Mouse (Mus musculus) midbrain, embryonic 16.5 days (tissue): Measurements from ENCODE around the gene Plxna1. TPM values are rescaled to one million over a fixed set of nuclear protein-coding genes. Genes with fewer than 3 reads are reported as not detected.

ENCODE experiments used
- ATAC-seq: fragments of 200-750 bp; cut with Nextera tagmentation; 2 replicates; pipeline ENCODE4 v1.8.0; 2017; ENCODE audit warnings: moderate TSS enrichment
- H3K27ac ChIP-seq: fragments of 300-500 bp; sonication (generic); 2 replicates; pipeline ENCODE4 v1.5.1; 2014; ENCODE audit warnings: mild to moderate bottlenecking, low read length, mixed read lengths
- H3K27me3 ChIP-seq: fragments of 300-500 bp; sonication (generic); 2 replicates; pipeline ENCODE4 v1.6.1; 2014; ENCODE audit warnings: low read depth, low read length, mixed read lengths; ENCODE audit not compliant: control insufficient read depth, insufficient read depth
- H3K36me3 ChIP-seq: fragments of 300-500 bp; sonication (generic); 2 replicates; pipeline ENCODE4 v1.6.1; 2014; ENCODE audit warnings: mild to moderate bottlenecking, low read length, moderate library complexity, mixed read lengths; ENCODE audit not compliant: control insufficient read depth, insufficient read depth
- H3K4me1 ChIP-seq: fragments of 300-500 bp; sonication (generic); 2 replicates; pipeline ENCODE4 v1.6.1; 2014; ENCODE audit warnings: mild to moderate bottlenecking, low read length, mixed read lengths; ENCODE audit not compliant: control insufficient read depth, insufficient read depth
- H3K4me2 ChIP-seq: fragments of 300-500 bp; sonication (generic); 2 replicates; pipeline ENCODE4 v1.6.1; 2014; ENCODE audit warnings: mild to moderate bottlenecking, low read length, mixed read lengths
- H3K4me3 ChIP-seq: fragments of 300-500 bp; sonication (generic); 2 replicates; pipeline ENCODE4 v1.5.1; 2014; ENCODE audit warnings: low read depth, mild to moderate bottlenecking, low read length, moderate library complexity, mixed read lengths
- H3K9ac ChIP-seq: fragments of 300-500 bp; sonication (generic); 2 replicates; pipeline ENCODE4 v1.6.1; 2014; ENCODE audit warnings: low read depth, low read length, mixed read lengths
- H3K9me3 ChIP-seq: fragments of 300-500 bp; sonication (generic); replicated peaks from 2 replicates; pipeline ENCODE4 v1.6.1; 2014; ENCODE audit warnings: mild to moderate bottlenecking, low read length, mixed read lengths; ENCODE audit not compliant: control insufficient read depth, poor library complexity, severe bottlenecking
- WGBS: fragments of 180-500 bp; shearing (Covaris S2); extraction: QIAGEN DNeasy Blood & Tissue Kit; methylation state at CpG from one replicate; pipeline ENCODE4 v1.1.7; 2014; 5-methylcytosine and 5-hydroxymethylcytosine counted together
- polyA plus RNA-seq: library from polyadenylated mRNA; unstranded; fragments of >200 nt; fragmentation: Nextera tagmentation; extraction: Ambion mirVana; gene quantifications from 2 replicates; pipeline ENCODE4 v1.2.1, GENCODE M21; 2015

The Plxna1 gene
- polyA plus RNA-seq, 1 experiment from 2014 or later: 64.0 TPM

GRCm38 (mm10) chr6:89299818-89300217 is 62.6 kb downstream of the Plxna1 start:
- Histone ChIP-seq H3K9ac (no peak overlapping the region), H3K4me3 (no peak overlapping the region), H3K27ac (no peak overlapping the region), H3K36me3 (no peaks in the 10 kb centered on the region), H3K9me3 (no peaks in the 10 kb centered on the region), H3K4me2 (no peak overlapping the region), H3K4me1 (peaks cover 12% of the 10 kb centered on the region), H3K27me3 (no peaks in the 10 kb centered on the region)
- no peak for ATAC-seq
- WGBS: 80% methylated on average over 9 of the region's 9 CpGs

GRCm38 (mm10) chr6:89296909-89297695 is 65.3 kb downstream of the Plxna1 start:
- Histone ChIP-seq H3K4me2 (no peak overlapping the region), H3K4me3 (no peak overlapping the region), H3K9me3 (no peaks in the 10 kb centered on the region), H3K27ac (no peak overlapping the region), H3K9ac (no peak overlapping the region), H3K36me3 (no peaks in the 10 kb centered on the region), H3K27me3 (no peaks in the 10 kb centered on the region), H3K4me1 (no peaks in the 10 kb centered on the region)
- 27% methylated on average over 15 of the region's 15 CpGs for WGBS
- no peak for ATAC-seq

DNA sequence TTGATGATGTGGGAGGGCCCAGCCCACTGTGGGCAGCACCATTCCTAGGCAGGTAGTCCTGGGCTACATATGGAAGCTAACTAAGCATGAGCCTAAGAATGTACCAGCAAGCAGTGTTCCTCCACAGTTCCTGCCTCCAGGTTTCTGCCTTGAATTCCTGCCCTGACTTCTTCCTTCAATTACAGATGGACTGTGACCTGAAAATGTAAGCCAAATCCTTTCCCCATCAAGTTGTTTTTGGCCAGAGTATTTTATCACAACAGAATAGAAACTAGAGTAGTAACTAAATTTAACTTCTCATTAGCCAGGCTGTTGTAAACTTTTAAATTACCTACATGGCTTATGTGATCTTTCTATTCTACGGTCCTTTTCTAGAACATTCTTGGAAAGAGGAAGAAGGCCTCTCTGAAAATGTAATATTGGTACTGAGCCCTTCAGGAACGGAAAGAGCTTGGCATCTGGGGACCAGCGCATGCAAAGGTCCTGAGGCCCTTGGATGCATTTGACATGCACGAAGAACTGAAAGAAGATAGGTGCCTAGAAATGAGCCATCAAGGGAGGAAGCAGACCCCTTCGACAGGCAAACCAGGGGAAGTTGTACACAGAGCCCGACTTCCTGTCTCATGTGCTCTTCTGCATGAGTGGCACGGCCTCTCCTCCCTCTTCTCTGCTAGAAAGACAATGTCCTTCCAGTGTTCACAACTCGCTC is 66.3 kb downstream of the Plxna1 start:
- no peak overlapping the region for H3K9ac ChIP-seq
- no peak for ATAC-seq
- H3K4me3 ChIP-seq: no peak overlapping the region
- H3K27ac ChIP-seq: no peak overlapping the region
- H3K9me3 ChIP-seq: no peaks in the 10 kb centered on the region
- peaks cover 6% of the 10 kb centered on the region; the same call in 1 of the 2 replicates for H3K4me1 ChIP-seq
- no peaks in the 10 kb centered on the region for H3K36me3 ChIP-seq
- 91% methylated on average over 8 of the region's 8 CpGs for WGBS
- H3K4me2 ChIP-seq: no peak overlapping the region
- no peaks in the 10 kb centered on the region for H3K27me3 ChIP-seq

DNA sequence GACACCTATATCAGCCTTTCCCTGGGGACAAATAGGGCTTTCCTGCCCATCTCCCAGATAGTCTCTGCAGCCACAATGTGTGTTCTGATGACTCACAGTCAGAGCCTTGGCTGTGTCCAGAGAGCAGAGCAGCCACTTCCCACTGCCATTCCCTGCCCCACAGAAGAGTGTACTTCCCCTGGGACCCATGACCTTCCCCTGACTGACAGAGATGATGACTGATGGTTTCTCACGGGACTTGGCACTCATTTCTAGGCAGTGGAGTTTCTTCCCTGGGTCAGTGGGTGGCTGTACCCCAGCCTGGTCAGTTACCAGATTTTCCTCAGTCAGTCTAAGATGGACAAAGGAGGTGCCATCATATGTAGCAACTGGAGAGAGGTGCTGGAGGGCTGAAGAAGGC is 67.8 kb downstream of the Plxna1 start:
- Histone ChIP-seq H3K36me3 (no peaks in the 10 kb centered on the region), H3K4me3 (no peak overlapping the region), H3K27ac (no peak overlapping the region), H3K4me2 (no peak overlapping the region), H3K4me1 (peaks cover 7% of the 10 kb centered on the region; the same call in 1 of the 2 replicates), H3K9ac (no peak overlapping the region), H3K9me3 (no peaks in the 10 kb centered on the region), H3K27me3 (no peaks in the 10 kb centered on the region)
- ATAC-seq: no peak
- WGBS: 72% methylated on average over 1 of the region's 1 CpGs

- Histone ChIP-seq H3K27me3 (no peaks in the 10 kb centered on the region), H3K36me3 (no peaks in the 10 kb centered on the region), H3K4me2 (no peak overlapping the region), H3K4me3 (no peak overlapping the region), H3K9ac (no peak overlapping the region), H3K9me3 (no peaks in the 10 kb centered on the region), H3K27ac (no peak overlapping the region), H3K4me1 (peaks cover 9% of the 10 kb centered on the region; the same call in 1 of the 2 replicates)
- no peak for ATAC-seq
- WGBS: 8% methylated on average over 7 of the region's 7 CpGs
Observed at GRCm38 (mm10) chr6:89291494-89291893, 70.9 kb downstream of the Plxna1 start.

GRCm38 (mm10) chr6:89288156-89288555 is 74.3 kb downstream of the Plxna1 start:
- H3K27me3 ChIP-seq: no peaks in the 10 kb centered on the region
- no peaks in the 10 kb centered on the region for H3K9me3 ChIP-seq
- no peak for ATAC-seq
- H3K4me2 ChIP-seq: no peak overlapping the region
- peaks cover 10% of the 10 kb centered on the region; the same call in 1 of the 2 replicates for H3K4me1 ChIP-seq
- H3K27ac ChIP-seq: no peak overlapping the region
- H3K4me3 ChIP-seq: no peak overlapping the region
- 26% methylated on average over 6 of the region's 6 CpGs for WGBS
- H3K9ac ChIP-seq: no peak overlapping the region
- H3K36me3 ChIP-seq: no peaks in the 10 kb centered on the region

GRCm38 (mm10) chr6:89286700-89287428 is 75.6 kb downstream of the Plxna1 start:
- Histone ChIP-seq H3K9me3 (no peaks in the 10 kb centered on the region), H3K27ac (peak overlapping the region; percentile 62), H3K4me1 (peaks cover 10% of the 10 kb centered on the region), H3K4me3 (no peak overlapping the region), H3K4me2 (no peak overlapping the region), H3K9ac (no peak overlapping the region), H3K36me3 (no peaks in the 10 kb centered on the region), H3K27me3 (no peaks in the 10 kb centered on the region)
- peak; percentile 78 for ATAC-seq
- WGBS: 51% methylated on average over 6 of the region's 6 CpGs

- Histone ChIP-seq H3K4me3 (no peak overlapping the region), H3K27me3 (no peaks in the 10 kb centered on the region), H3K4me1 (peaks cover 11% of the 10 kb centered on the region), H3K36me3 (no peaks in the 10 kb centered on the region), H3K4me2 (no peak overlapping the region), H3K9ac (no peak overlapping the region), H3K9me3 (no peaks in the 10 kb centered on the region), H3K27ac (peak overlapping the region; percentile 62)
- 67% methylated on average over 3 of the region's 3 CpGs for WGBS
- ATAC-seq: peak; percentile 32
Observed at GRCm38 (mm10) chr6:89286286-89286655, 76.1 kb downstream of the Plxna1 start.
